Mouse (Mus musculus) left cerebral cortex, postnatal 4 days (tissue): ENCODE measurements around the gene Gm20517. TPM values are rescaled to one million over a fixed set of nuclear protein-coding genes. Genes with fewer than 3 reads are reported as not detected.

ENCODE experiments used
- DNase-seq: peaks from one replicate; pipeline ENCODE4 v3.0.0-alpha.2; 2022
- intact Hi-C: fragments of 180-260 bp; cut with DNase I; formaldehyde crosslinking; loops from one replicate; pipeline ENCODE4 v1.15.1; 2025
- total RNA-seq, 2 experiments: library from RNA; stranded (reverse); gene quantifications; 2 replicates each; pipeline ENCODE4 v1.2.3; 2021

Gm20517 gene
- total RNA-seq, 2 experiments from 2014 or later = 4.8 to 6.6 TPM

DNA sequence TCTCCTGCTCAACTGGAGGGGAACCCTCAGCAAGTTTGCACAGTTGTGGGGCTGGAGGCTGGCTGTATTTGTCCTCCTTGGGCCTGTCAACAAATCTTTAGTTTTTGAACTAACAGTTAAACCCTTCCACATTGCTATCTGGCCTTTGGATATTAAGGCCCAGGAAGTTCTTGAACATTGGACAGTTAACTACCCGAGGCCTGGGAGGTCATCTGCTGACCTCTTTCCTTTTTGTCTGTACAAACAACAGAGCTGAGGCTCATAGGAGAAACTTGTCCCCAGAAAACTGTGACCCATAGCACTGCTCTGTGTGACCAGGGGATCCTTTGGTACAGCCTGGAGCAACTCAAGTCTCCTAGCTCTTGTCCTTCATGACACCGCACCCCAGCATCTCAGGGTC is 87.7 kb downstream of the Gm20517 start:
- intact Hi-C loops = no loop called here
- DNase-seq = no peak

DNA sequence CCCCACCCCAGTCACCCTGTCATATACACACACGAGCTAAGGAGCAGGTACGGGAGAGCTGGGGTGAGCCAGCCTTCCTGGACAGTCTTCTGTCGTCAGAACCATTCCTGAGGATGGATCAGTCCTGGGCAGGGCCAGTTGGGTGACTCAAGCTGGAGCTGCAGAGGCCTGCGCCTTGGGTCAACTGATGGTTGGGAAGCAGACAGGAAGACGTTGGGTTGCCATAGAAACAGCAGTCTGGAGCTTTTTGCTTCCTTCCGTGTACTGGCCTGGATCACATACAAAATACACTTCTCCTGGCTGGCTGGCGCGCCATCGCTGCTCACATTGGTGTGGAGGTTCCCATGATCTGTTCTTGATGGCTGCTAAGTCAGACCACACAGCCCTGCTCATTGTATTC is 90.4 kb downstream of the Gm20517 start:
- DNase-seq = no peak
- intact Hi-C loops = no loop called here

DNA sequence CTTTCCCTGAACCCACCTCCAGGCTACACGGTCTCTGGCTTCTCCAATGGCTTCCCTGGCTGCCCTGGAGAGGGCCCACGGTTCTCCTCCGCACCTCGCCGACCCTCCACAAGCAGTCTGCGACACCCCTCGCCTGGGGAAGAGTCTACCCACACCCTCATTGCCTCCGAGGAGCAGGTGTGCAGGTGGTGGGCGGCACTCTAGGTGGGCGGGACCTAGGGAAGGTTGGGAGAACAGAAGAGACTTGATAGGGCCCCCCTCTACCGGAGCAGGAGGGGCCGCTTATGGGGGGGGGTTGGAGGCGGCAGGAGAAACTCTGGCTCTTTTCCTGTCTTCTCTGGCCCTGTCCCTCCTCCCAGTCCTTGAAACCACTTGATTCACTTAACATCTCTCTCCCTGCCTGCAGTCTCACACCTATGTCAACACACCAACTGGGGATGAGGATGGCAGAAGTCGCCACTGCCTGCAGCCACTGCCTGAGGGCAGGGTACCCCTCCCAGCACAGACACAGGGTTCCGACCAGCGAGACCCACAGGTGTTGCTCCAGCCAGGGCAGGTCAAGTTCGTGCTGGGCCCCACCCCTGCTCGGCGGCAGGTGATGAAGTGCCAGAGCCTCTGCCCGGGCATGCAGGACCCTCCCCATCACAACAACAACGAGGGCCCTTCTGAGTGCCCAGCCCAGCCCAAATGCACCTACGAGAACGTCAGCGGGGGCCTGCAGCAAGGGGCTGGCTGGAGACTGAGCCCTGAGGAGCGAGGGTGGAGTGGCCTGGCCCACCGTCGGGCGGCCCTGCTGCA is 91.4 kb downstream of the Gm20517 start:
- no peak for DNase-seq
- intact Hi-C loops = no loop called here

DNA sequence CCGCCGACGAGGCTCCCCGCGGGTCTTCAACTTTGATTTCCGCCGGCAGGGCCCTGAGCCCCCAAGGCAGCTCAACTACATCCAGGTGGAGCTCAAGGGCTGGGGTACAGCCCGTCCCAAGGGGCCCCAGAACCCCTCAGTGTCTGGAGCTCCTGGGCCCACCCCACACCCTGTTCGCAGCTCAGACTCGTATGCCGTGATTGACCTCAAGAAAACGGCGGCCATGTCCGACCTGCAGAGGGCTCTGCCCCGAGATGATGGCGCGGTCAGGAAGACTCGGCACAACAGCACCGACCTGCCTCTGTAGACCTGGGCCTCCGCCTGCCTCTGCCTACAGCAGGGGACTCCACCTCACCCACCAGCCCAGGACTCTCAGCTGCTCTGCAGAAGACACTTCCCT is 92.2 kb downstream of the Gm20517 start:
- DNase-seq = no peak
- intact Hi-C loops = no loop called here

DNA sequence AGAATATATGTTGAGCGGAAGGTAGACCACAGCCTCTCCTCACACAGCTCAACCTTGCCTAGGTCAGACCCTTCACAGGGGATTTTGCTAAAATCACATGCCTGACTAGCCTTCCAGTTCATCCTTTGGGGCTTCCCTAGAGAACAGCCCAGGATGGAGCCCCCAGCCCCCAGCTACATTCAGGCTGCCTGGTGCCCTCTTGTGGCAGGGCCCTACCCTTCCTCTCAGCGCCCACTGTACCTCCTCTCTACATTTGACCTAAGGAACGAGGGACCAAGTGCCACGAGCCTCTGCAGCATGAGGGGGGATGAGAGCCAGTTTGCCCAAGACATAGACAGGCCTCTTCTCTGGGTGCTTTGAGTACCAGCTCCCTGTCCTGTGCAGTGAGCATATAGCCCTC is 93.3 kb downstream of the Gm20517 start:
- intact Hi-C loops = no loop called here
- no peak for DNase-seq

DNA sequence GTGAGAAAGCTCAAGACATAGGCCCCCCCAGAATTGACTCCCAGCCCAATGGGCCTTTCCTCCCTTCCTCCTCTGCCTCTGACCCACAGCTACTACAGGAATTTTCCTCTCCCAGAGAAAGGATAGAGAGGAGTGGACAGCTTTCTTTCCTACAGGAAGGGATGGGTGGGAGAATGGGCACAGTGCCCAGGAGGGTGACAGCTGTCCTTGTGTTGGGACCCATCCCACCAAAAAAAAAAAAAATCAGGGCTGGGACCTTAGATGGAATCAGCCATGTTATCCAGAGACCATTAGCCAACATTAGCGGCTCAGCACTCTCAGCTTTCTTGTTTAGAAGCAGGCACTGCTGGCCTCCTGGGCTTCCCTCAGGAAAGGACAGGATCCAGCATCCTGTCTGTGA is 94.8 kb downstream of the Gm20517 start:
- intact Hi-C loops = no loop called here
- DNase-seq = peak; percentile 60

DNA sequence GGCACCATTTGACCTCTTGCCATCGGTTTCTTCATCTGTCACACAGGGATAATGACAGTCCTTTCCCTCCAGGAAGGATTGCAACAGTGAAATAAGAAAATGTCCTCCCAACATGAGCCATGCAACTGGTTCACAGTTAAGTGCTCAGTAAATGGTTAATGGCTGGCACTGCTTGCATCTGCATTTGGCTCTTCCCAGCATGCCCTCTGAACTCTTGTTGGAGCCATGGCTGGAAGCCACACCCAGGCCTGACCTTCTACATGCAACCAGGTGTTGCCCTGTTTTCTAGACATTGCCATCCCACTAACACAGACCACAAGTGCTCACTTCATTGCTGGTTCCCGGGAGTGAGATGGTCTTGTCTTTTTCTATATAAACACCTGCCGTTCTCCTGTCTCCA is 96.6 kb downstream of the Gm20517 start:
- no peak for DNase-seq
- intact Hi-C loops = no loop called here

DNA sequence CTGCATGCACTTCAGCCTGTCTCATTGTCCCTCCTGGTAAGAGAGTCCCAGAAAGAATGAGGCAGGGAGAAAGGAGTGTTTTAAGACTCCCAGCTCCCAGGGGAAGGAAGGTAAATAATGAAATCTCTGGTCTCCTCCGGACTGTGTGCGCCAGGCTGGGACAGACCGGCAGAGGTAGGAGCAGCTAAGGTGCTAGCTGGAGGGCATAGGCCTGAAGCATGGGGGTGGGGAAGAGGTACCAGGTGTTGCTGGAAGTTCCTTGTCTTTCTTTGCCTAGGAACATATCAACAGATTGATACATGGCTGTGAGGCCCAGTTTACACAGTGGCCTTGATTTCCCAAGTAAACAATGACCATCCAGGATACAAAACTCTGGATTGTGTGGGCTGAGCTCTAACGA is 97.6 kb downstream of the Gm20517 start:
- intact Hi-C loops = no loop called here
- DNase-seq = no peak

DNA sequence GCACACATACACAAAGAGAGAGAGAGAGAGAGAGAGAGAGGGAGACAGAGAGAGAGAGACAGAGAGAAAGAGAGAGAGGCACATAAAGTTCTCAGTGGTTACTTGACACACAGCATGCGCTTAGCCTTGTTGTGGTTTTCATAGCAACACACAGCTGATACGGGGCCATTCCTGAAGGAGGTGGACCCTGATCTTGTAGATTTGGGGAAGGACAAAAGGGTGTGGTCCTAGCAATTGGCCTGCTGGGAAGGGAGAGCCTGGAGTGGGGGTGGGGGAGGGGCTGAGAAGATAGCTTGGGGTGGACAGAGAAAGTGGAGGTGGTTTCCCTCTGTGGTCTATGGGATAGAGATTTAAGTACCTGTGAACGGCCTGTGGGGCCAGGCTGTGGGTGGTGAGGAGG is 98.6 kb downstream of the Gm20517 start:
- intact Hi-C loops = no loop called here
- DNase-seq = no peak

DNA sequence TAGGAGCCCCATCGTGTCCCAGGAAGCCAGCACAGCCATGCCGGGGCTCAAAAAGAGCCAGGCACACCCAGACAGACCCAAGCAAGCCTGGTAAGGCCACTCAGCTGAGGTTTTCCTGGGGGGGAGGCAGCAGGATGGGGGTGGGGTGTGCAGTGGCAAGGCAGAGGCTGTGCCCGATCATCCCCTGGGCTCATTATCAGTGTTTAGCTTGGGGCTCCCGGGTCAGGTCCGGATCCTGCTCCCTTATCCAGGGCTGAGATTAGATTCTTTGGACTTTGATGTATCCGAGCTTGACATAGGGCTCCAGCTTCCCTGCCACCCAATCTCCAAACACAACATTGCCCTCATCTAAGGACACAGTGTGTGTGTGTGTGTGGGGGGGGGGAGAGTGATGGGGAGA is 100.5 kb downstream of the Gm20517 start:
- intact Hi-C loops = no loop called here
- no peak for DNase-seq

DNA sequence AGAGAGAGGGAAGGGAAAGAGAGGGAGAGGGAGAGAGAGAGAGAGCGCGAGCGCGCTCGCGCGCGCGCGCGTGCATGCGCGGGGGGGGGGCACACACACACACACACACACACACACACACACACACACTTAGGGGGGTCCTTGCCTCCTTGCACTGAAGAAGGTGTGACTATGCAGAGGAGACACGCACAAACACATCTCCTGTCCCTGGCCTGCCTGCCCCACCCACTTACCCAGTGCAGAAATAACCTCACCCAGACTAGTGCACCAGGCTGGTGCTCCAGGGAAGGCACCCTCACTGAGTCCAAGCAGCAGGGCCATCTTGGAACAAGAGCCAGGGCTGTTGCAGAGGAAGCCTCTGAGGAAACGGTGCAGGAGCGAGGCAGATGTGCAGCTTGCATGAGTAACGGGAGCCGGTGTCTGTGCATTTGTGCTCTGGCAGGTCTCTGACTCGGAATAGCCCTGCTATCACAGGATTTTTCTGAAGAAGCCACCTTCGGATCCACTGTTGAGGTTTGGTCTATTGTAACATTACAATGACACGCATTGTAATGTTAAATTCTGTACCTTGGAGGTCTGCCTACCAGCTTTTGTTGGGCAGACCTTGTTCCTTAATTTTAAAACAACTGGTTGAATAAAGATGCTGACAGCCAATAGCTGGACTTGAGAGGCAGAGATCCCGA is 101.6 kb downstream of the Gm20517 start:
- intact Hi-C loops = no loop called here
- DNase-seq = no peak

DNA sequence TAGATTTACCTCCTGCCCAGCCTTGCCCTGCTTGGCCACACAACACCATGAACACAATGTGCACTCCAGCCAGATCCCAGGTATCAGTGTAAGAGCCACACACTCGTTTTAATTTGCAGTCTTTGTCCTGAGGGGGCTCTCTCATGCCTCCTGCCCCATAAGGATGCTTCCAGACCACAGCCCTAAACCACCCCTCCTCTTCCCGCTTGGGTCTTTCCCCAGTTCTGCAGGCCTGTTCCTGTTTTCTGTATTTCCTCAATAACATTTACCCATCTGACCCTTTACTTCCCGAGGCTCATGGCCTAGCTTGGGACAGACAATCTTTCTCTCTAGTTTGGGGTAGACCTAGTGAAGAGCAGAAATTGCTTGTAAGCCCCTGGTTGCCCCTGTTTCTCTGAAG is 103.6 kb downstream of the Gm20517 start:
- intact Hi-C loops = no loop called here
- no peak for DNase-seq

DNA sequence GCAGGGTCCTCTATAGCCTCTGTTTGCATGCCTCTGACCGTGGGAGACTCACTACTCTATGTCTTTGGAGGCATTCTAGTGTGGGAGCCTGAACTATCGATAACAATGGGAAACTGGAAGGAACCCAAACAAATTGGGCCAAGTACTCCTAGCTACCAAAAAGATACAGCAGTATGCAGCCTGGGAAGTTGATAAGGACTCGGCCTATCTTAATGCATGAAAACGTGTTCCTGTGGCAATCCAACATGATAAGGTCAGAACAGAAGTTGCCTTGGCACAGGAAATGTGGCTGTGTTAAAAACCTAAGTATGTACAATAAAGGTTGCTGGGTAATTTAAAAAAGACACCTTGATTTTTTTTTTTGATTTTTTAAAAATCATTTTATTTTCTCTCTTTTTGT is 109.8 kb downstream of the Gm20517 start:
- intact Hi-C loops = no loop called here

DNA sequence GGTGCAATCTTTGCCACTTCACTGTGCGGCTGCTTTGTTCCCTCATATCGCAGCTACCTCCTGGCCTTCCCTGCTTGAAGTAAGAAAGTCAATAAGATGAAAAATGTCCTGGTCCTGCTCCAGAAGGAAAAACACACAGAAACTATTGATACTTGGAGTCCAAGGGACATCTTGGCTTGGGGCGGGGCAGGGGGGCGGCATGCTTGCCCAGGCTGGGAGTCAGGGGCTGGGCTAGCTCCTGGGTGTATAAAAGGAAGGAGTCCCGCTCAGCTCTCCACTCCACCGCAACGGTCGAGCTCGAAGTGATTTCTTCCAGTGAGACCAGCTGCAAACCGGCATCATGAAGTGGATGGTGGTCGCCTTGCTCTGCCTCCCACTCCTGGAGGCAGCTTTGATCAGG is 115.2 kb downstream of the Gm20517 start, which contains the start of gene Pgc:
Pgc (plus strand) TSS at position 277 of the 400 bp plus-strand sequence.
- no peak for DNase-seq
- intact Hi-C loops = no loop called here

More for the DNA sequence above, 109.8 kb downstream of the Gm20517 start:
- no peak for DNase-seq

DNA sequence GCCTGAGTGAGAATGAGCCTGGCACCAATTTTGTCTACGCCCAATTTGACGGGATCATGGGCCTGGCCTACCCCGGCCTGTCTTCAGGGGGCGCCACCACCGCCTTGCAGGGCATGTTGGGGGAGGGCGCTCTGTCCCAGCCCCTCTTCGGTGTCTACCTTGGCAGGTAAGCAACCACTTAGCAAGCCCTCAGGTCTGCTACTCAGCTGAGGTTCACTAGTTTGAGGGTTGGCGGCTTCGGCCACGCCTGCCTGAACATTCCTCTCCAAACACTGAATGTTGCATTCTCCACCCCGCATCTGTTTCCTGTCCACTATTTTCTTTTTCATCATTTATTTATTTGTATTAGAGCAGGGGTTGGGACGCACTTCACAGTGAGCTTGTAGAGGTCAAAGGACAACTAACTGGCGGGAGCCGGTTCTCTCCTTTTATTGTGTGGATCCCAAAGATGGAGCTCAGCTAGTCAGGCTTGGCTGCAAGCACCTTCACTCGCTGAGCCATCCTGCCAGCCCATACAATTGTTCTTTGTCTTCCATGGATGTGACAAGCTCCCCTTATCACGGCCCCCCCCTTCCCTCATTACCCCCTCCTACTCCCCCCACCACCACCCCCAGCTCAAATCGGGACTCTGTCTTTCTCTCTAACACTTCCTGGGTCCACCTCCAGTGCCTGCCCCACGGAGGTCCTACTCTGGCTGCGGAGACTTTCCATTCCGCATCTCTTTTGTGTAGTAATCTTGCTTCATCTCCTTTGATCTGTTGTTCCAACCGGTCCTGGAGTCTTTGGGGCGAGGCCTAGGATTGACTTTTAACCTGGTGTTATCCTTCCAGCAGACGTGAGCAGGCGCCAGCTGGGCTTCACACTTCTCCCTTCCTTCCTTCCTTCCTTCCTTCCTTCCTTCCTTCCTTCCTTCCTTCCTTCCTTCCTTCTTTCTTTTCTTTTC is 119.5 kb downstream of the Gm20517 start:
- no peak for DNase-seq
- intact Hi-C loops = no loop called here

Other genes starting within 250 kb of the Gm20517 start
- 10 to 100 TPM; 32.8 to 37.8 TPM for gene Mrps10, start 242.7 kb upstream of the Gm20517 start, total RNA-seq
- gene Guca1b, start 226.2 kb upstream of the Gm20517 start, total RNA-seq = under 1 TPM; 0.56 to 0.92 TPM
- gene Guca1a, start 211.0 kb upstream of the Gm20517 start, total RNA-seq = under 1 TPM; 0.56 to 0.76 TPM
- gene AI661453, start 175.0 kb upstream of the Gm20517 start, total RNA-seq = under 1 TPM; 0.48 to 0.54 TPM
- gene 1700001C19Rik, start 174.2 kb upstream of the Gm20517 start, total RNA-seq = not detected
- gene Taf8, start 109.3 kb upstream of the Gm20517 start, total RNA-seq = 10 to 100 TPM; 12.7 to 15.5 TPM
- 10 to 100 TPM; 30.1 to 36.2 TPM for gene Ccnd3, start 106.5 kb upstream of the Gm20517 start, total RNA-seq
- 10 to 100 TPM; 28.6 TPM for gene Bysl, start 97 bp upstream of the Gm20517 start, total RNA-seq
- gene Med20, start within 50 bp of the Gm20517 start, total RNA-seq = 10 to 100 TPM; 29.2 to 30.3 TPM
- 10 to 100 TPM; 23.3 to 26.2 TPM for gene Usp49, start 19.1 kb downstream of the Gm20517 start, total RNA-seq
- gene Tomm6, start 76.8 kb downstream of the Gm20517 start, total RNA-seq = 100 to 1,000 TPM; 179 to 192 TPM
- 10 to 100 TPM; 32.4 to 35.4 TPM for gene Frs3, start 77.4 kb downstream of the Gm20517 start, total RNA-seq
- 1 to 10 TPM; 3.6 to 7.4 TPM for gene Gm21981, start 82.9 kb downstream of the Gm20517 start, total RNA-seq
- 1 to 10 TPM; 2.4 to 6.8 TPM for gene Prickle4, start 83.1 kb downstream of the Gm20517 start, total RNA-seq
- not detected for gene Pgc, start 115.3 kb downstream of the Gm20517 start, total RNA-seq
- gene Tfeb, start 125.4 kb downstream of the Gm20517 start, total RNA-seq = 1 to 10 TPM; 5.0 to 5.7 TPM
- gene Mdfi, start 223.1 kb downstream of the Gm20517 start, total RNA-seq = 1 to 10 TPM; 2.5 to 3.7 TPM